Mouse (Mus musculus) lung, adult 2 months (tissue): ENCODE results near the gene Psap.

Experiments used
- CTCF ChIP-seq: fragments of 200-500 bp; IDR thresholded peaks from 2 replicates; pipeline ENCODE4 v1.5.1; 2011; ENCODE audit warnings: mild to moderate bottlenecking, low read length, control low read depth; ENCODE audit not compliant: insufficient read depth
- POLR2A ChIP-seq: fragments of 200-500 bp; IDR thresholded peaks from 2 replicates; pipeline ENCODE4 v1.6.1; 2011; ENCODE audit warnings: low read depth, mild to moderate bottlenecking, control low read depth, low read length, borderline replicate concordance; ENCODE audit errors: extremely low read depth

DNA sequence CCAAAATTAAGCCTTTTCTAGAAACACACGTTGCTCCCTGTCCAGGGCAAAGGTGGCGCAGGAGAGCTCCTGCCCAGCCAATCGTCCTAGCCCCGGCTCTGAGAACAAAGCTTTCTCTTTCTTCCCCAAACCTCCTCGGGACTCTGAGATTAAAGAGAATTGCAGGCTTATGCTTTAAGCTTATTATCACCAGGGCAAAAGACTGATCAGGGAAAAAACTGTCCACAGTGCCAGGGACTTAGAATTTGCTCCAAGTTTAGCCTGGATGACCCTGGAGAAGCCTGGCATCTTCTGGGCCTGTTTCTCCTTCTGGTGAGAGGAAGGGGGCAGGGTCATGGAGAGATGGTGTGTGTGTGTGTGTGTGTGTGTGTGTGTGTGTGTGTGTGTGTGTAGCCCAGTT, 15.9 kb upstream of the Psap start:
- TF ChIP-seq CTCF (no peak), POLR2A (no peak)
